ENCODE assay signal across 8 mouse cellular contexts in the genomic region with DNA sequence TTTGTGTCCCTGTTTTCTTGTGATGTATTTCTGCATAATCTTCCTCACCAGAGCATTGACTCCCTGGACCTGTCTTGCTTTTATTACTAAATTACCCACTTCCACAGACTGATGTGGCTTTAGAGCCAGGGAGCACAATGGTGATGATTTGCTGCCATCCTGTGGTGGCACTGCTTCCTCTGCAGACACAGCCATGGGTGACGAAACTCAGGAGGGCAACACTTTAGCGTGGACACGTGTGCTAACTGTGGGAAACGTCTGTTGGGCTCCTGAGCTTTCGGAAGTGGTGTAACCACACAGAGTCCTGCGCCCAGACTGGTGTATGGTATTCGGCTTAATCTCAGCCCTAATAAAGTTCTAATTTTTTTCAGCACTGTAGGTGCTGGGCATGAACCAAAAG.
DNase-seq lines count a peak whose midpoint lies in the region; ATAC-seq and TF ChIP-seq lines count a peak whose summit lies in the region.

No protein-coding gene starts in this region.

- TF ChIP-seq CTCF in gastrocnemius, adult 2 months (IDR thresholded peaks at IDR 0.05): peak; percentile 60

- H3K9ac ChIP-seq in limb, embryonic 14.5 days (ENCODE audit: low read depth, low read length, severe bottlenecking): no peak overlapping the region

- TF ChIP-seq POLR2A in limb, embryonic 14.5 days (IDR thresholded peaks at IDR 0.05; ENCODE audit: borderline replicate concordance, extremely low read depth, insufficient read depth, insufficient read length): no peak

- no peak overlapping the region for H3K27ac ChIP-seq in gastrocnemius, adult 2 months
- no peak overlapping the region for H3K27ac ChIP-seq in limb, embryonic 14.5 days (replicated peaks; ENCODE audit: low read depth, low read length)

- no peak overlapping the region for H3K4me2 ChIP-seq in limb, embryonic 14.5 days (replicated peaks; ENCODE audit: low read depth, low read length, severe bottlenecking)

- peak; percentile 50 for DNase-seq in gastrocnemius, adult 2 months
- DNase-seq in gastrocnemius, postnatal 14 days: no peak
- DNase-seq in 3134 (ENCODE audit: extremely low read depth, insufficient read length, low spot score) (peak; percentile 16), MN1 (ENCODE audit: low spot score) (peak; percentile 78)
- peak; percentile 31 to 35 for DNase-seq in heart, postnatal 36 days
- peak; percentile 37 for DNase-seq in limb, embryonic 14.5 days (ENCODE audit: low spot score)
- peak; percentile 41 for DNase-seq in retina, adult 2 months (ENCODE audit: low read depth, low spot score)
- DNase-seq in ovary, postnatal 14 days (ENCODE audit: low spot score): no peak

- intact Hi-C loops in gastrocnemius, adult 2 months (cut with DNase I): no loop called here
- intact Hi-C loops in gastrocnemius, postnatal 14 days (cut with DNase I; ENCODE audit: low total_unique reads): no loop called here
- intact Hi-C loops in heart, postnatal 36 days (cut with DNase I): no loop called here

- no peaks in the 10 kb centered on the region for H3K9me3 ChIP-seq in limb, embryonic 14.5 days (ENCODE audit: control insufficient read depth, low read length)

- no peak for ATAC-seq in limb, embryonic 14.5 days (ENCODE audit: low FRiP score, low read depth)

- WGBS in limb, embryonic 14.5 days: 37% methylated on average over 7 of the region's 7 CpGs

- H3K27me3 ChIP-seq in limb, embryonic 14.5 days (ENCODE audit: control insufficient read depth, insufficient read depth, low read length): peaks cover 3% of the 10 kb centered on the region

- H3K36me3 ChIP-seq in limb, embryonic 14.5 days (ENCODE audit: control insufficient read depth, insufficient read depth, low read length): no peaks in the 10 kb centered on the region

- no peak overlapping the region for H3K4me3 ChIP-seq in gastrocnemius, adult 2 months
- no peak overlapping the region for H3K4me3 ChIP-seq in limb, embryonic 14.5 days (replicated peaks; ENCODE audit: low read length)

- H3K4me1 ChIP-seq in limb, embryonic 14.5 days (ENCODE audit: control insufficient read depth, insufficient read depth, low read length): peaks cover 3% of the 10 kb centered on the region; the same call in 1 of the 2 replicates

Comparison
In these comparisons a context has a peak if more than half of its experiments do, and no peak if none do; other contexts are left out.
1. DNase-seq: peak in gastrocnemius, adult 2 months (single experiment), 3134 (single experiment), MN1 (single experiment), heart, postnatal 36 days (2 of 2), limb, embryonic 14.5 days (single experiment) and retina, adult 2 months (single experiment); none in gastrocnemius, postnatal 14 days (single experiment) and ovary, postnatal 14 days (single experiment).